Mouse (Mus musculus) embryonic fibroblast, embryonic 13.5 days (primary cell): ENCODE measurements at regions not wholly inside any gene's neighbourhood (a gene's known extent, or its start where the extent isn't known, plus 50 kb on each side); places are given as distances from the start of the nearest gene placed in this dataset.

ENCODE experiments used
- CTCF ChIP-seq: IDR thresholded peaks from 2 replicates; pipeline ENCODE4 v1.5.1; 2011; ENCODE audit warnings: mild to moderate bottlenecking, control low read depth, low read length, moderate library complexity, borderline replicate concordance; ENCODE audit not compliant: insufficient read depth
- POLR2A ChIP-seq: IDR thresholded peaks from 2 replicates; pipeline ENCODE4 v1.6.1; 2011; ENCODE audit warnings: low read depth, mild to moderate bottlenecking, control low read depth, low read length, moderate library complexity

DNA sequence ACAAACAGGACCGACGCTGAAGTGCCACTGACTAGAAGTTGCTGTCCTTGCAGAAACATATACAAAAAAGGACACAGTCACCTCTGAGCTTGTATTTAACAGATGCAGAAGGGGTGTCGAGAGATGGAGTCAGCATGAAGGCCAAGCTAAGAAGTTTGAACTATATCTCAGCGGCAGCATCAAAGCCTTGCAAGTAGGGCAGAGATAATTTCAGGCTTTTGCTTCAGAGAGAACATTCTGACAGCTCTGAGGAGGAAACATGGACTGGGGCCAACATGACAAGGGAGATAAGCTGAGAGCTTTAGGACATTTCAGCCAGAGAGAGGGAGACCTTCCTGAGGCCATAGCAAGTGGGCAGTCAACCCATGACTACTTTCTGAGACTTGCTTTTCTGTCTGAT lies 856.7 kb downstream of the Epha4 start:
- TF ChIP-seq POLR2A (no peak), CTCF (no peak)
